Mouse (Mus musculus): Measurements from ENCODE around the gene Slc26a5. TPM values are rescaled to one million over a fixed set of nuclear protein-coding genes. Genes with fewer than 3 reads are reported as not detected.

The Slc26a5 gene
- polyA plus RNA-seq, 1 experiment from 2014 or later = not detected

DNA sequence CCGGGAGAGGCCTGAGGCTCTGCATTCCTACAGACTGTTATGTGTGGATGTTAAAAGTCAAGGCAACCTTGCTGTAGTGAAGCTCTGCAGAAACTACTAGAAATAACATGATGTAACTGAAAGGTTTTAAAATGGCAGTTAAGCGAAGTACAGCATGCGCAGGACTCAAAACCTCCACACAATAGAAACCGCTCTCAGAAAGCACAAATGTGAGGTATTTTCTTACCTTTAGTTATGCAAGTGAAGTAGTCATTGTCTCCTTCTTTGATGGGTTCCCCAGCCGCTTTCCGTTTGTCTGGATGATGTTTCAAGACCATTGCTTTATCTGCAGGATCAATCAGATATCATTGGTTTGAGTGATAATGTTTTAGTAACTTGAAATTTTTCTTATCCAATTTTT is 88.9 kb downstream of the Slc26a5 start:
- H3K4me1 ChIP-seq (ENCODE audit: control insufficient read depth, insufficient read depth, low read length) = no peaks in the 10 kb centered on the region
- no peak overlapping the region for H3K4me3 ChIP-seq (ENCODE audit: low read depth, low read length)
- H3K4me2 ChIP-seq = no peak overlapping the region
- H3K27me3 ChIP-seq (ENCODE audit: control insufficient read depth, insufficient read depth, low read length) = no peaks in the 10 kb centered on the region
- no peaks in the 10 kb centered on the region for H3K9me3 ChIP-seq (replicated peaks; ENCODE audit: control insufficient read depth, low read length)
- no peak overlapping the region for H3K9ac ChIP-seq (ENCODE audit: low read depth, low read length)
- ATAC-seq (replicated peaks; ENCODE audit: insufficient number of reproducible peaks, low FRiP score, low TSS enrichment) = no peak
- peaks cover 32% of the 10 kb centered on the region for H3K36me3 ChIP-seq (ENCODE audit: control insufficient read depth, insufficient read depth, low read length)
- no peak overlapping the region for H3K27ac ChIP-seq (ENCODE audit: low read depth, low read length)
- 95% methylated on average over 6 of the region's 6 CpGs for WGBS (ENCODE audit: insufficient replicate concordance)

DNA sequence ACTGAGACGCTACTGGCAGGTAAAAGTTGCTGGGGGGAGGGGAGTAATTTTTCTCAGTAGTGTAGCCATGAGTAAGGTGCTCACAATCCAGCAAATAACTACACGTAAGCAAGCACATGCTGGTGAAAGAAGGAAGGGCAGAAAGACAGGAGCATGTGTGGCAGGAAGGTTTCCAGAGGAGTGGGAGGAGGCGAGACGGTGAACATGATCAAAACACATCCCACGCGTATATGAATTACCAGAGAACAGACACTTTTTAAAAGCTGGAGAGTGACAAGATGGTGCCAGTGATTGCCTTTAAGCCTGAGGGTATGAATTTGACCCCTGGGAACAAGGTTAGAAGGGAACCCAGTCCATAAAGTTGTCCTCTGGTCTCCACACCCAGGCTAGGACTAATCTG is 95.6 kb downstream of the Slc26a5 start:
- ATAC-seq (replicated peaks; ENCODE audit: insufficient number of reproducible peaks, low FRiP score, low TSS enrichment) = no peak
- Histone ChIP-seq H3K27me3 (ENCODE audit: control insufficient read depth, insufficient read depth, low read length) (no peaks in the 10 kb centered on the region), H3K9ac (ENCODE audit: low read depth, low read length) (no peak overlapping the region), H3K27ac (ENCODE audit: low read depth, low read length) (no peak overlapping the region), H3K36me3 (ENCODE audit: control insufficient read depth, insufficient read depth, low read length) (peaks cover 52% of the 10 kb centered on the region), H3K4me1 (ENCODE audit: control insufficient read depth, insufficient read depth, low read length) (no peaks in the 10 kb centered on the region), H3K9me3 (replicated peaks; ENCODE audit: control insufficient read depth, low read length) (no peaks in the 10 kb centered on the region), H3K4me2 (no peak overlapping the region), H3K4me3 (ENCODE audit: low read depth, low read length) (no peak overlapping the region)
- WGBS (ENCODE audit: insufficient replicate concordance) = 88% methylated on average over 6 of the region's 6 CpGs

DNA sequence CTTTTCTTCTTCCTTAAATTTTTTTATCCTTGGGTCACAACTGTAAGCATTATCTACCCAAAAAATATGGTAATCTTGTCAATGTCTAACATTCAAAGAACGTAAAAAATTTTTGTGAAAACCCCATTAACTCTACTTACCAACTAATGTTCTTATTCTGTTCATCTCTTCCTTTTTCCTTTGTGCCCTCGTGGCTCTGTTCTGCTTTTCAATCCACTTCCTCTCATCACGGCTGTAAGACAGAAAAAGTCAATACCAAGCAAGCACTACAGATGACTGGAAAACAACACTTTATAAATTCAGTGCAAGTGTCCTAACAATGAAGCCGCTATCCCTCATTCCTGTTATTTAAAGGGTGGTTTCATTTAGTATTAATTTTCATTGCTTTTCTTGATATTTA is 96.9 kb downstream of the Slc26a5 start:
- Histone ChIP-seq H3K9ac (ENCODE audit: low read depth, low read length) (no peak overlapping the region), H3K27ac (ENCODE audit: low read depth, low read length) (no peak overlapping the region), H3K36me3 (ENCODE audit: control insufficient read depth, insufficient read depth, low read length) (peaks cover 51% of the 10 kb centered on the region), H3K27me3 (ENCODE audit: control insufficient read depth, insufficient read depth, low read length) (no peaks in the 10 kb centered on the region), H3K4me3 (ENCODE audit: low read depth, low read length) (no peak overlapping the region), H3K9me3 (replicated peaks; ENCODE audit: control insufficient read depth, low read length) (no peaks in the 10 kb centered on the region), H3K4me1 (ENCODE audit: control insufficient read depth, insufficient read depth, low read length) (no peaks in the 10 kb centered on the region), H3K4me2 (no peak overlapping the region)
- 84% methylated on average over 4 of the region's 4 CpGs for WGBS (ENCODE audit: insufficient replicate concordance)
- no peak for ATAC-seq (replicated peaks; ENCODE audit: insufficient number of reproducible peaks, low FRiP score, low TSS enrichment)

Other genes starting within 250 kb of the Slc26a5 start
- 0.06 and 0.20 TPM in 2 replicates for gene Fbxl13, start 220.0 kb downstream of the Slc26a5 start, polyA plus RNA-seq (2014; fragmentation: Nextera tagmentation; extraction: Ambion mirVana)
- 26.1 and 30.3 TPM in 2 replicates for gene Armc10, start 219.8 kb downstream of the Slc26a5 start, polyA plus RNA-seq (2014; fragmentation: Nextera tagmentation; extraction: Ambion mirVana)
- gene Napepld, start 164.2 kb downstream of the Slc26a5 start, polyA plus RNA-seq (2014; fragmentation: Nextera tagmentation; extraction: Ambion mirVana) = 4.2 and 5.2 TPM in 2 replicates
- 133 and 136 TPM in 2 replicates for gene Pmpcb, start 128.5 kb downstream of the Slc26a5 start, polyA plus RNA-seq (2014; fragmentation: Nextera tagmentation; extraction: Ambion mirVana)
- 60.4 and 71.5 TPM in 2 replicates for gene Dnajc2, start 80.4 kb downstream of the Slc26a5 start, polyA plus RNA-seq (2014; fragmentation: Nextera tagmentation; extraction: Ambion mirVana)
- 165 and 176 TPM in 2 replicates for gene Psmc2, start 80.3 kb downstream of the Slc26a5 start, polyA plus RNA-seq (2014; fragmentation: Nextera tagmentation; extraction: Ambion mirVana)